Mouse (Mus musculus) olfactory bulb, adult 2 months (tissue): ENCODE measurements around the gene Hormad1.

Experiments used
- CTCF ChIP-seq: fragments of 200-500 bp; IDR thresholded peaks from 2 replicates; pipeline ENCODE4 v1.5.1; 2012; ENCODE audit warnings: low read depth, mild to moderate bottlenecking, low read length, moderate library complexity; ENCODE audit not compliant: insufficient read depth
- POLR2A ChIP-seq: fragments of 200-500 bp; IDR thresholded peaks from 2 replicates; pipeline ENCODE4 v1.6.1; 2012; ENCODE audit warnings: mild to moderate bottlenecking, low read depth, low read length, moderate library complexity; ENCODE audit not compliant: insufficient read depth

- TF ChIP-seq CTCF (no peak), POLR2A (no peak)
These were observed 59.0 kb downstream of the Hormad1 start for GRCm38 (mm10) chr3:95618511-95618910.
